Mouse (Mus musculus) megakaryocyte, embryonic 14.5 days (primary cell): ENCODE data around the gene Lrp4.

Experiments
- FLI1 ChIP-seq: IDR thresholded peaks from 2 replicates; pipeline ENCODE4 v1.6.1; 2012; ENCODE audit warnings: low read length, inconsistent platforms, mixed read lengths
- GATA1 ChIP-seq: IDR thresholded peaks from 3 replicates; pipeline ENCODE4 v1.6.1; 2012; ENCODE audit warnings: mixed read lengths, low read length, inconsistent platforms, borderline replicate concordance

- TF ChIP-seq GATA1 (no peak), FLI1 (no peak)
These were observed 33.1 kb upstream of the Lrp4 start for GRCm38 (mm10) chr2:91424061-91424720.
